Comparison of ENCODE assay signal across 20 mouse cellular contexts in genomic region chr14:120270633-120271032, GRCm38 (mm10). TPM values are rescaled to one million over a fixed set of nuclear protein-coding genes. Genes with fewer than 3 reads are reported as not detected.
A peak's percentile ranks its signal among the peaks of the same experiment; 100 is the strongest.
DNase-seq lines count a peak whose midpoint lies in the region; ATAC-seq and TF ChIP-seq lines count a peak whose summit lies in the region.
"Had no signal": no experiment of that assay in that cellular context is flagged by ENCODE, and none has a peak within 500 bp of the region (broad histone marks: within the 10 kb centered on the region; RNA-seq: fewer than 3 reads in every experiment).

No protein-coding gene starts in this region.

- 77% methylated on average over 4 of the region's 4 CpGs for WGBS in kidney, embryonic 15.5 days
- WGBS in intestine, embryonic 14.5 days, result 72% methylated on average over 4 of the region's 4 CpGs
- WGBS in small intestine, adult 2 months, result 40% methylated on average over 4 of the region's 4 CpGs

- no peaks in the 10 kb centered on the region for H3K27me3 ChIP-seq in kidney, embryonic 15.5 days
- H3K27me3 ChIP-seq in intestine, embryonic 14.5 days (replicated peaks; ENCODE audit: control insufficient read depth, insufficient read depth, low read length), result no peaks in the 10 kb centered on the region
- H3K27me3 ChIP-seq in small intestine, adult 2 months (ENCODE audit: control insufficient read depth, insufficient read depth, low read length), result no peaks in the 10 kb centered on the region
- H3K27me3 ChIP-seq: embryonic facial prominence, embryonic 12.5 days; forebrain, embryonic 15.5 days; heart, embryonic 13.5 days; hindbrain, embryonic 12.5 days had no signal

- peak overlapping the region; percentile 86 for H3K27ac ChIP-seq in kidney, embryonic 15.5 days
- H3K27ac ChIP-seq in intestine, embryonic 14.5 days (ENCODE audit: low read depth), result peak overlapping the region; percentile 59
- peak overlapping the region; percentile 78 for H3K27ac ChIP-seq in small intestine, adult 2 months (ENCODE audit: insufficient read depth, low read depth, low read length)
- H3K27ac ChIP-seq: embryonic facial prominence, embryonic 12.5 days; forebrain, embryonic 15.5 days; heart, embryonic 13.5 days; hindbrain, embryonic 12.5 days had no signal

- no peak overlapping the region for H3K4me3 ChIP-seq in kidney, embryonic 15.5 days (replicated peaks)
- no peak overlapping the region for H3K4me3 ChIP-seq in intestine, embryonic 14.5 days (ENCODE audit: low read depth, low read length)
- no peak overlapping the region for H3K4me3 ChIP-seq in small intestine, adult 2 months (ENCODE audit: low read depth, low read length)
- H3K4me3 ChIP-seq: embryonic facial prominence, embryonic 12.5 days; forebrain, embryonic 15.5 days; heart, embryonic 13.5 days; hindbrain, embryonic 12.5 days had no signal

- no peak overlapping the region for H3K4me2 ChIP-seq in kidney, embryonic 15.5 days
- H3K4me2 ChIP-seq in intestine, embryonic 14.5 days (ENCODE audit: low read length), result no peak overlapping the region
- H3K4me2 ChIP-seq: embryonic facial prominence, embryonic 12.5 days; forebrain, embryonic 15.5 days; heart, embryonic 13.5 days; hindbrain, embryonic 12.5 days had no signal

- intact Hi-C loops in heart, postnatal 25 days (cut with DNase I), result no loop called here

- no peak for ATAC-seq in kidney, embryonic 15.5 days (replicated peaks; ENCODE audit: low FRiP score)
- ATAC-seq in intestine, embryonic 14.5 days (replicated peaks; ENCODE audit: low FRiP score, low TSS enrichment, low read depth), result no peak
- ATAC-seq: CD4-positive, CD25-positive, alpha-beta regulatory T cell, adult 4 months; forebrain, embryonic 15.5 days had no signal

- peaks cover 20% of the 10 kb centered on the region for H3K4me1 ChIP-seq in kidney, embryonic 15.5 days
- H3K4me1 ChIP-seq in intestine, embryonic 14.5 days (replicated peaks; ENCODE audit: control insufficient read depth, insufficient read depth, low read length), result 0 out of 2 replicates have a peak, but pooled peaks cover 3% of the 10 kb centered on the region
- H3K4me1 ChIP-seq in small intestine, adult 2 months (ENCODE audit: control insufficient read depth, insufficient read depth, insufficient read length, low read length), result peaks cover 9% of the 10 kb centered on the region; the same call in 1 of the 2 replicates

- H3K36me3 ChIP-seq in kidney, embryonic 15.5 days, result no peaks in the 10 kb centered on the region
- H3K36me3 ChIP-seq in intestine, embryonic 14.5 days (ENCODE audit: control insufficient read depth, insufficient read depth, low read length), result no peaks in the 10 kb centered on the region
- no peaks in the 10 kb centered on the region for H3K36me3 ChIP-seq in small intestine, adult 2 months (ENCODE audit: control insufficient read depth, insufficient read depth, low read length)
- H3K36me3 ChIP-seq: embryonic facial prominence, embryonic 12.5 days; forebrain, embryonic 15.5 days; G1E; heart, embryonic 13.5 days; hindbrain, embryonic 12.5 days had no signal

- no peak for TF ChIP-seq CTCF in small intestine, adult 2 months (IDR thresholded peaks at IDR 0.05; ENCODE audit: extremely low read depth, insufficient read length, insufficient replicate concordance, low read depth, low read length)

- DNase-seq in heart, adult 11 months, result peak; percentile 39
- no peak for DNase-seq in heart, postnatal 25 days (ENCODE audit: low spot score)
- no peak for DNase-seq in kidney, adult 8-10 months
- DNase-seq in intestine, embryonic 14.5 days (ENCODE audit: low spot score), result no peak
- DNase-seq in urinary bladder, postnatal 14 days (ENCODE audit: low spot score), result no peak
- DNase-seq in thymus, postnatal 0 days (ENCODE audit: low spot score), result no peak
- DNase-seq: adrenal gland, adult 8-10 months; B cell, adult 2 months; cerebellum, adult 11 months; cerebellum, adult 8-10 months; cerebellum, postnatal 14 days; heart, postnatal 4 days had no signal

- H3K9ac ChIP-seq in kidney, embryonic 15.5 days, result no peak overlapping the region
- no peak overlapping the region for H3K9ac ChIP-seq in intestine, embryonic 14.5 days (ENCODE audit: low read length)
- H3K9ac ChIP-seq: embryonic facial prominence, embryonic 12.5 days; forebrain, embryonic 15.5 days; heart, embryonic 13.5 days; hindbrain, embryonic 12.5 days had no signal

- no peaks in the 10 kb centered on the region for H3K9me3 ChIP-seq in kidney, embryonic 15.5 days (replicated peaks)
- no peaks in the 10 kb centered on the region for H3K9me3 ChIP-seq in intestine, embryonic 14.5 days (ENCODE audit: control insufficient read depth, low read length)
- H3K9me3 ChIP-seq: embryonic facial prominence, embryonic 12.5 days; forebrain, embryonic 15.5 days; G1E; heart, embryonic 13.5 days; hindbrain, embryonic 12.5 days had no signal

- TF ChIP-seq POLR2A in small intestine, adult 2 months (IDR thresholded peaks at IDR 0.05; ENCODE audit: low read depth, low read length), result no peak

RNA-seq across cellular contexts. Expression of gene Mbnl2, which starts 4.8 kb away (rescaled TPM):
- total RNA-seq in heart, postnatal 25 days (2021), result 100 to 1,000 TPM; 234 to 252 TPM
- polyA plus RNA-seq in kidney, embryonic 15.5 days (2015; fragmentation: Nextera tagmentation; extraction: Ambion mirVana), result 91.4 and 91.7 TPM in 2 replicates
- polyA plus RNA-seq in intestine, embryonic 14.5 days (2014; fragmentation: Nextera tagmentation; extraction: Ambion mirVana), result 111 and 118 TPM in 2 replicates
- polyA plus RNA-seq in small intestine, adult 2 months (2012; rRNA removed), result 29.8 and 41.7 TPM in 2 replicates
- polyA plus RNA-seq in thymus, postnatal 0 days (2015; fragmentation: Nextera tagmentation; extraction: Ambion mirVana), result 81.9 and 91.2 TPM in 2 replicates
